Comparison of ENCODE assay signal across 24 mouse cellular contexts in the genomic region with DNA sequence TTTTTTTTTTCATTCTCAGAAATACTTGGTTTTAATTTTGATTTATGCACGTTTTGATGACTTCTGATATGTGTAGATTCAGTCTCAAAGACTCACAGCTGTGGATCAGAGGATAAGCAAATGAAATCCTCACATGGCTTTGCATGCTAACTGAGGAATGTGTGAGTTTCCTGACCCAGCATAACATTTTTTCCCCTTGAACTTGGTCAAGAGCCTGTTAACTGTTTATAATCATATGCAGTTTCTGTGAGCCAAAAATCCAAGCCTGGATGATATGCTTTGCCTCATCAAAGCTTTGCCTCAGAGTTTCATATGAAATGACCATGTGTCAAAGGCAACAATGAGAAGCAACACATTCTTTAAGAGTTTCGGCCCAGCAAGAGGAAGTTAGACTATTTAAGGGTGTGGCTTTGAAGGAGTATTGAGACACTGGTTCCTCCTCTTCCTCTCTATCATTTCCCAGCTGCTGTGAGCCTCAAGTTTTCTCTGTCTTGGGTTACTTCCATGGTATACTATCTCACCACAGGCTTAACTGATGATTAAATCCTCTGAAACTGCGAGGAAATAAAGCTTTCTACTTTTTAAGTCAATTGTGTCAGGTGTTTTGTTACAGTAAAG.
A peak's percentile ranks its signal among the peaks of the same experiment; 100 is the strongest.
DNase-seq lines count a peak whose midpoint lies in the region; ATAC-seq and TF ChIP-seq lines count a peak whose summit lies in the region.
"Had no signal": no experiment of that assay in that cellular context is flagged by ENCODE, and none has a peak within 500 bp of the region (broad histone marks: within the 10 kb centered on the region; RNA-seq: fewer than 3 reads in every experiment).

No protein-coding gene starts in this region.

- H3K27ac ChIP-seq in embryonic facial prominence, embryonic 14.5 days (replicated peaks; ENCODE audit: low read depth, low read length): no peak overlapping the region
- H3K27ac ChIP-seq in embryonic facial prominence, embryonic 10.5 days (replicated peaks): no peak overlapping the region
- H3K27ac ChIP-seq in kidney, embryonic 14.5 days (ENCODE audit: low read depth, low read length): no peak overlapping the region
- H3K27ac ChIP-seq in MEL (ENCODE audit: control insufficient read depth, low read depth, low read length): no peak overlapping the region
- H3K27ac ChIP-seq: forebrain, embryonic 13.5 days; heart, adult 2 months; heart, embryonic 15.5 days; hindbrain, embryonic 15.5 days; layer of hippocampus, adult 2 months had no signal

- no peak for ATAC-seq in embryonic facial prominence, embryonic 14.5 days (ENCODE audit: low read depth)
- ATAC-seq in kidney, embryonic 14.5 days (ENCODE audit: low FRiP score, low TSS enrichment): no peak
- ATAC-seq in megakaryocyte, adult 5-6 weeks (ENCODE audit: poor library complexity, severe bottlenecking): peak; percentile 97
- ATAC-seq: forebrain, embryonic 13.5 days; liver, postnatal 0 days; midbrain, embryonic 16.5 days had no signal

- no peaks in the 10 kb centered on the region for H3K27me3 ChIP-seq in embryonic facial prominence, embryonic 14.5 days (replicated peaks; ENCODE audit: control insufficient read depth, insufficient read depth, low read length)
- no peaks in the 10 kb centered on the region for H3K27me3 ChIP-seq in embryonic facial prominence, embryonic 10.5 days (replicated peaks; ENCODE audit: low read depth, poor library complexity, severe bottlenecking)
- H3K27me3 ChIP-seq in kidney, embryonic 14.5 days (ENCODE audit: control insufficient read depth, insufficient read depth, low read length): no peaks in the 10 kb centered on the region
- no peaks in the 10 kb centered on the region for H3K27me3 ChIP-seq in MEL (ENCODE audit: control insufficient read depth in 1 of 2, insufficient read depth in 2 of 2, low read length in 2 of 2)
- H3K27me3 ChIP-seq: forebrain, embryonic 13.5 days; heart, embryonic 15.5 days; hindbrain, embryonic 15.5 days; limb, embryonic 15.5 days had no signal

- no peak for TF ChIP-seq EP300 in MEL (IDR thresholded peaks at IDR 0.05; ENCODE audit: low read depth in 1 of 2, low read length in 2 of 2)

- no peaks in the 10 kb centered on the region for H3K9me3 ChIP-seq in embryonic facial prominence, embryonic 14.5 days (ENCODE audit: control insufficient read depth, low read length)
- H3K9me3 ChIP-seq in embryonic facial prominence, embryonic 10.5 days: no peaks in the 10 kb centered on the region
- H3K9me3 ChIP-seq in kidney, embryonic 14.5 days (ENCODE audit: control insufficient read depth, low read length): no peaks in the 10 kb centered on the region
- H3K9me3 ChIP-seq in MEL (replicated peaks; ENCODE audit: insufficient read depth, low read length): no peaks in the 10 kb centered on the region
- H3K9me3 ChIP-seq: forebrain, embryonic 13.5 days; heart, embryonic 15.5 days; hindbrain, embryonic 15.5 days; limb, embryonic 15.5 days had no signal

- no peak for TF ChIP-seq RAD21 in MEL (IDR thresholded peaks at IDR 0.05; ENCODE audit: low read depth, low read length)

- H3K79me2 ChIP-seq in MEL (ENCODE audit: control insufficient read depth, insufficient read depth, low read length, poor library complexity): no peaks in the 10 kb centered on the region

- WGBS in embryonic facial prominence, embryonic 14.5 days: 64% methylated on average over 3 of the region's 3 CpGs
- WGBS in embryonic facial prominence, embryonic 10.5 days: 80% methylated on average over 3 of the region's 3 CpGs
- 77% methylated on average over 3 of the region's 3 CpGs for WGBS in kidney, embryonic 14.5 days

- peak; percentile 29 for DNase-seq in embryonic facial prominence, embryonic 14.5 days (ENCODE audit: low spot score)
- DNase-seq in embryonic facial prominence, embryonic 10.5 days (ENCODE audit: low spot score): no peak
- peak; percentile 30 for DNase-seq in kidney, postnatal 14 days
- peak; percentile 2 for DNase-seq in MEL (ENCODE audit: low read depth, low spot score)
- DNase-seq in frontal cortex, postnatal 25 days (ENCODE audit: low spot score in 2 of 2): no peak
- DNase-seq in thymus, postnatal 14 days: no peak
- DNase-seq: adrenal gland, postnatal 36 days; cerebellum, adult 11-12 months; cerebellum, postnatal 25 days; gastrocnemius, postnatal 10 days; heart, adult 2 months; heart, postnatal 4 days; kidney, adult 2 months; liver, postnatal 0 days; retina, postnatal 1 day; thymus, postnatal 25 days had no signal

- H3K4me3 ChIP-seq in embryonic facial prominence, embryonic 14.5 days (ENCODE audit: low read depth, low read length): no peak overlapping the region
- no peak overlapping the region for H3K4me3 ChIP-seq in embryonic facial prominence, embryonic 10.5 days
- H3K4me3 ChIP-seq in kidney, embryonic 14.5 days (ENCODE audit: low read length): no peak overlapping the region
- no peak overlapping the region for H3K4me3 ChIP-seq in MEL (ENCODE audit: control insufficient read depth in 1 of 2, insufficient read depth in 1 of 2, low read depth in 2 of 2, low read length in 2 of 2)
- H3K4me3 ChIP-seq: forebrain, embryonic 13.5 days; heart, adult 2 months; heart, embryonic 15.5 days; hindbrain, embryonic 15.5 days; layer of hippocampus, adult 2 months; limb, embryonic 15.5 days had no signal

- H3K4me2 ChIP-seq in embryonic facial prominence, embryonic 14.5 days (ENCODE audit: low read depth, low read length): no peak overlapping the region
- no peak overlapping the region for H3K4me2 ChIP-seq in kidney, embryonic 14.5 days (replicated peaks; ENCODE audit: low read depth, low read length)
- H3K4me2 ChIP-seq: forebrain, embryonic 13.5 days; heart, embryonic 15.5 days; hindbrain, embryonic 15.5 days; limb, embryonic 15.5 days had no signal

- H3K36me3 ChIP-seq in embryonic facial prominence, embryonic 14.5 days (ENCODE audit: control insufficient read depth, insufficient read depth, low read length): no peaks in the 10 kb centered on the region
- H3K36me3 ChIP-seq in embryonic facial prominence, embryonic 10.5 days (replicated peaks): no peaks in the 10 kb centered on the region
- H3K36me3 ChIP-seq in kidney, embryonic 14.5 days (ENCODE audit: control insufficient read depth, insufficient read depth, low read length): no peaks in the 10 kb centered on the region
- H3K36me3 ChIP-seq in MEL (ENCODE audit: control insufficient read depth in 1 of 2, insufficient read depth in 2 of 2, low read length in 2 of 2): no peaks in the 10 kb centered on the region
- H3K36me3 ChIP-seq: heart, embryonic 15.5 days; hindbrain, embryonic 15.5 days; limb, embryonic 15.5 days had no signal

- H3K4me1 ChIP-seq in embryonic facial prominence, embryonic 14.5 days (ENCODE audit: control insufficient read depth, insufficient read depth, low read length): peaks cover 3% of the 10 kb centered on the region; the same call in 1 of the 2 replicates
- 0 out of 2 replicates have a peak, but pooled peaks cover 2% of the 10 kb centered on the region for H3K4me1 ChIP-seq in embryonic facial prominence, embryonic 10.5 days
- peaks cover 4% of the 10 kb centered on the region; the same call in 1 of the 2 replicates for H3K4me1 ChIP-seq in kidney, embryonic 14.5 days (ENCODE audit: control insufficient read depth, insufficient read depth, low read length)
- no peaks in the 10 kb centered on the region for H3K4me1 ChIP-seq in MEL (ENCODE audit: control insufficient read depth in 1 of 2, insufficient read depth in 2 of 2, low read length in 2 of 2)
- H3K4me1 ChIP-seq: forebrain, embryonic 13.5 days; hindbrain, embryonic 15.5 days had no signal

- no peak for TF ChIP-seq CTCF in MEL (IDR thresholded peaks at IDR 0.05 in 2 of 3, conservative IDR thresholded peaks at IDR 0.05 in 1 of 3; ENCODE audit: control insufficient read depth in 1 of 3, insufficient read depth in 1 of 3, low read depth in 2 of 3, low read length in 3 of 3, poor library complexity in 1 of 3, severe bottlenecking in 1 of 3)

- no peak for TF ChIP-seq POLR2A in MEL (IDR thresholded peaks at IDR 0.05; ENCODE audit: control insufficient read depth in 1 of 2, insufficient read depth in 1 of 2, low read depth in 1 of 2, low read length in 2 of 2, poor library complexity in 1 of 2)

- no peak overlapping the region for H3K9ac ChIP-seq in embryonic facial prominence, embryonic 14.5 days (ENCODE audit: low read depth, low read length)
- H3K9ac ChIP-seq in kidney, embryonic 14.5 days (ENCODE audit: low read depth, low read length): no peak overlapping the region
- no peak overlapping the region for H3K9ac ChIP-seq in MEL (ENCODE audit: control insufficient read depth, low read depth, low read length, poor library complexity, severe bottlenecking)
- H3K9ac ChIP-seq: forebrain, embryonic 13.5 days; heart, embryonic 15.5 days; hindbrain, embryonic 15.5 days; limb, embryonic 15.5 days; liver, postnatal 0 days had no signal

TF ChIP-seq in MEL, 35 proteins besides CTCF, POLR2A, EP300 and RAD21:
- TF ChIP-seq KAT2A (conservative IDR thresholded peaks at IDR 0.05; ENCODE audit: low read depth, low read length): no peak
- TF ChIP-seq TCF12 (IDR thresholded peaks at IDR 0.05; ENCODE audit: low read depth, low read length): no peak
TF ChIP-seq in MEL: peak in this region for 0.

Comparison
In these comparisons a context has a peak if more than half of its experiments do, and no peak if none do; other contexts are left out.
1. DNase-seq: peak in embryonic facial prominence, embryonic 14.5 days (single experiment), kidney, postnatal 14 days (single experiment) and MEL (single experiment); none in embryonic facial prominence, embryonic 10.5 days (single experiment), frontal cortex, postnatal 25 days (0 of 2) and thymus, postnatal 14 days (single experiment).